Mouse (Mus musculus): Measurements from ENCODE around the gene Oprd1.
A peak's percentile ranks its signal among the peaks of the same experiment; 100 is the strongest.

The Oprd1 gene

GRCm38 (mm10) chr4:132144080-132144841, at the start of gene Oprd1:
Gene Oprd1 (minus strand): TSS chr4:132144486.
- DNase-seq = peak; percentile 18

DNA sequence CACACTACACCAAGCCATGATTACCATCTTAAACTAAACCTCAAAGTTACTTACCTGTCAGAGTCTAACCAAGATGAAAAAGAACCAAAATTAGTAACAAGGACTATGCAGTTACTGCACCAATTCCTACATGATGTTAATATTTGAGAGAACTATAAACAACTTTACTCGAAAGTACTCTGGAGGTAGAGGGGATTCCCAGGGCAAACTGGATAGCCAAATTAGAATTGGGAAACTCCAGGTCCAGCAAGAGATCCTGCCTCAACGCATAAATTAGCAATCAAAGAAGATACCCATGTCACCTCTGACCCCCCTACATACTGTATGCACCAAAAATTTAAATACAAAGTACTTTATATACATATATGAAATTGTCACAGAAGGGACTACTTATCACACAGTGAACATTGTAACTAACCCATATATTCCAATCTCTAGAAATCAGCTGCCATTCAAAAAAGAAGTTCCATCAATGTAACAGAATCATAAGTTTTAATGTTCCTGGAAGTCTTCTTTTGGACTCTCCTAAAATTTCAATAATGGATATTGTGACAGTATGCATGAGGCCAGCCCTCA, 43.6 kb upstream of the Oprd1 start:
- DNase-seq = no peak

GRCm38 (mm10) chr4:132183162-132183561, 38.9 kb upstream of the Oprd1 start:
- DNase-seq = no peak

DNA sequence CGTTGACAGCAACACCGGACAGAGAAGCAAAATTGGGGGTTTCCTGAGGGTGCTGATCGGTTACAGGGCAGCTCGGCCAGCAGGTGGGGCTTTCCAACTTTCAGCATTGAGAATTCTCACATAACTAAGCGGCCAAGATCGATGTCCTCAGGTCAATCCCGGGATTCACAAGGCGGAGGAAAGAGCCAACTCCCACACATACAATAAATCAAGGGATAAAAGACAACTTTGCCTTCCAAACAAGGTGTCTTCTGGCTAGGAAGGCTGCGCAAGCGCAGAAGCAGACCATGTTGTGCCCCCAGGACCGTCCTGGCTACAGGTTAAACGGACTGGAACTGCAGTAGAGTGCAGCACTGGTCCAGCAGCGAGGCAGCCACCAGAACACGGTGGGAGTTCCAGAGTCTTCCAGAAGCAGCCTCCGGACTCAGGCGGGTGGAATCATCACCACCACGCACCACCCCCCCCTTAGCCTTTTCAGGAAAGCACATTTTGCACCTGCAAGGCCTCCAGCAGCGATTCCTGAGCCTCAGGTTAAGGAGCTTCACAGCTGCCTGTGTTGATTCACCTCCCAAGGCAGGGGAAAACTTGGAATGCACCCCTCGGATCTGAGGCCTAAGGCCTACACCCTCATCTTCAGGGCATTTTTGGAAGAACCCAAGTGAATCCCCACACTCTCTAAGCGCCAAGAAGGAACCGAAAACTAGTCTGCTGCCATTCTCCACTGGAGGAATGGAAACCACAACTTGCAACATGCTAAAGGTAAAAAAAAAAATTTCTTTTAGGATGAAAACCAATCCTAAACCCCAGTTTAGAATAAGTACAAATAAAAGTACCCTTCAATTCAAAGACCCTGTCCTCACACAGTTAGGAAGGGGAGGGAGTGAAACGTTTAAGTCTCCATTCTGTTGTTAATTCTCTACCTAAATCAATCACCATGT, 37.7 kb upstream of the Oprd1 start:
- no peak for DNase-seq

DNA sequence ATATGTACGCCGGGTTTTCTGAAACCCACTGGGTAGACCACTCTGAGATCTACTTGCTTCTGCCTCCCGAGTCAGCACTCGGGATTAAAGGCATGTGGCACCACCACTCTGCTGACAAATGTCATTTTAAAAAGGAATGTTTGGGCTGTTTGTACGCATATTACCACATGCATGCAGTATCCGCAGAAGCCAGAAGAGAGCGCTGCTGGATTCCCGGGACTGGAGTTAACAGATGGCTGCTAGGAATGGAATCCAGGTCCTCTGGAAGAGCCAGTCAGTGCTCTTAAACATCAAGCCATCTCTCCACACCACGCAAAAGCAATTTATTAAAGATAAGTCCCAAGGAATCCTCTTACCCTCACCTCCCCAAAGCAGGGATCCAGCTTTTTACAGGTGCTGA, 36.4 kb upstream of the Oprd1 start:
- peak; percentile 71 for DNase-seq

DNA sequence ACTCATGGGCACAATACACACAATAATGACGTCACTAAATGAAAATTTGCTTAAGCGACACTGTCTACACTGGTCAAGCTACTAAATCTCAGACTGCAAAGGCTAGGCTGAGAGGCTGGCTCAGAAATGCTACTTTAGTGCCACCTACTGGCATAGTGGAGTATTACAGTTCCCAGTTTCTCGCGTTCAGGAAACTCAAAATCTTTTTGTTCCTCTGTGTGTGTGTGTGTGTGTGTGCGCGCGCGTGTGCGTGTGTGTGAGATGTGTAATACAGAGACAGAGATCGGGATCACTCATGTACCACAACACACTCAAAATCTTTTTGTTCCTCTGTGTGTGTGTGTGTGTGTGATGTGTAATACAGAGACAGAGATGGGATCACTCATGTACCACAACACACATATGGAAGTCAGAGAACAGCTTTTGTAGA, 34.4 kb upstream of the Oprd1 start:
- DNase-seq = peak; percentile 66

DNA sequence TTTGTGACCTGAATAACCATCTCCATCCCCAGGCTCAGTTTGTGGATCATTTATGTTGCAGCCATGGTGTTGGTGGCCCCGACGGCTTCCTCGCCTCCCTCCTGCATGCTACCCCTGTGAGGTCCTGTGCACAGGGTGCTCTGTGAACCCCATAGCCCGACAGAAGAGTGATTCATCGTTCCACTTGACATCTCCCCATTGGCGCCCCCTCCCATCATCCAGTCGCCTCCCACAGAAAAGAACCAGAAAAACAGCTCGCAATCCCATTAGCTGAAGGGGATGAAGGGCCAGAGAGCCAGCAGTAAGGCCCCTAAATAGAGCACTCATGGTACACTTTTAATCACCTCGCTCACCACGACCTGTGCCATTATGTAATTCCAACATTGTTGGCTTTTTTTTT, 32.2 kb upstream of the Oprd1 start:
- DNase-seq = no peak

DNA sequence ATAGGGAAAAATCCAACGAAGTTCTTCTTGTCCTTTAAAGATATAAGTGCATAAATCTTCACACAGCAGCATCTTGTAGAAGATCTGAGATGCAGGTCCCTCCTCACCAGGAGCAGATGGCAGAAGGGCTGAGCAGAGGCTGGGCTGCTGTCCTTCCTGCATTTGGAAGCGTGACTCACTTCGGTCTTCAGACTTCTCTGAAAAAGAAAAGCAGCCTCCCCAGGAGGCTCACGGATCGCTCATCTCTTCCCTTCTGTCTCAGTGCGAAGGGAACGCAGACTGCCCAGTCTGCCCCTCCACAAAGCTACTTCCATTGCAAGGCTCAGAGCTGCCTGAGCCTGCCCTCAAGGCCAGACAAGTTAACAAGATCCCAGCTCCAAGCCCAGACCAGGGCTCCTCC, 26.6 kb upstream of the Oprd1 start:
- DNase-seq = no peak

DNA sequence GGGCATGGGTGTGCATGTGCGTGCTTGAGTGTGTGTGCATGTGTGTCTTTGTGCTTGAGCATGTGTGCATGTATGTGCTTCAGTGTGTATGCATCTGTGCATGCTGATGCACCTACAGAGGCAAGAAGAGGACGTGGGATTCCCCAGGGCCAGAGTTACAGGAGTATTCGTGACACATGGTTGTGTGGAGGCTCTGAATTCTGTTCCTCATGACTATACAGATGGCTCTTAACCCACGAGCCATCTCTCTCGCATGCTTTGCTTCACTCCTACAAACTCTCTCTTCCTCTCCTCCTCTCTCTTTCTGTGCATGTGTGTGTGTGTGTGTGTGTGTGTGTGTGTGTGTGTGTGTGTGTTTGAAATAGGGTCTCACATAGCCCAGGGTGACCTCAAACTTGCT, 25.5 kb upstream of the Oprd1 start:
- no peak for DNase-seq

DNA sequence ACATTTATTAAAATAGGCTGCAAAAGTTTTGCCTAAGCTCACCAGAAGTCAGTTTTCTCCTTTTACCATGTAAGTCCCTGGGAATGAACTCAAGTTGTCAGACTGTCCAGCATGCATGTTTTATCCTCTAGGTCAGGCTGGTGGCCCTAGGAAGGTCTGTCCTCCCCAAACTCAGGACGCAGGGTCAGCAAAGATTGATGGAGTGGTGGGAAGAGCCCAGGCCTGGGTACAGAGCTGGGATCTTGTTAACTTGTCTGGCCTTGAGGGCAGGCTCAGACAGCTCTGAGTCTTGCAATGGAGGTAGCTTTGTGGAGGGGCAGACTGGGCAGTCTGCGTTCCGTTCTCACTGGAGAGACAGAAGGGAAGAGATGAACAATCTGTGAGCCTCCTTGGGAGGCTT, 25.0 kb upstream of the Oprd1 start:
- no peak for DNase-seq

GRCm38 (mm10) chr4:132167436-132167835, 23.1 kb upstream of the Oprd1 start:
- DNase-seq = no peak

GRCm38 (mm10) chr4:132166350-132167290, 22.3 kb upstream of the Oprd1 start:
- no peak for DNase-seq

DNA sequence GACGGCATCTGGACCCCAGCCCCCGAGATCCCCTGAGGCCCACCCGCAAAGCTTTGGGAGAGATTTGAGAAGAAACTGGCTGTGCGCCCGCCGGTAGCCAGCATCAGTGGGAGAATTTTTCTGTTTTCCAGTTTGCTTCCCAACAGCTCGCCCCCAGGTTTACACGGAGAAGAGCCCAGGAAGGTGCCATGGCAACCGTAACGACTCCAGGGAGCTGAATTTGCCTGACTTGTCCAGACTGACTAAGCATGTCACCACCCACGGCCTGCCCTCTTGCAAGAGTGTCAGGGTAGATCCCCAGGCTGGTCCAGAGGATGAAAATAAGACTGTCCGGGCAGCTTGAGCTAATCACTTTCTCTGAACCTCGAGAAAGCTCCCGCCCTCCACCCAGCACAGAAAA, 21.4 kb upstream of the Oprd1 start:
- DNase-seq = no peak

DNA sequence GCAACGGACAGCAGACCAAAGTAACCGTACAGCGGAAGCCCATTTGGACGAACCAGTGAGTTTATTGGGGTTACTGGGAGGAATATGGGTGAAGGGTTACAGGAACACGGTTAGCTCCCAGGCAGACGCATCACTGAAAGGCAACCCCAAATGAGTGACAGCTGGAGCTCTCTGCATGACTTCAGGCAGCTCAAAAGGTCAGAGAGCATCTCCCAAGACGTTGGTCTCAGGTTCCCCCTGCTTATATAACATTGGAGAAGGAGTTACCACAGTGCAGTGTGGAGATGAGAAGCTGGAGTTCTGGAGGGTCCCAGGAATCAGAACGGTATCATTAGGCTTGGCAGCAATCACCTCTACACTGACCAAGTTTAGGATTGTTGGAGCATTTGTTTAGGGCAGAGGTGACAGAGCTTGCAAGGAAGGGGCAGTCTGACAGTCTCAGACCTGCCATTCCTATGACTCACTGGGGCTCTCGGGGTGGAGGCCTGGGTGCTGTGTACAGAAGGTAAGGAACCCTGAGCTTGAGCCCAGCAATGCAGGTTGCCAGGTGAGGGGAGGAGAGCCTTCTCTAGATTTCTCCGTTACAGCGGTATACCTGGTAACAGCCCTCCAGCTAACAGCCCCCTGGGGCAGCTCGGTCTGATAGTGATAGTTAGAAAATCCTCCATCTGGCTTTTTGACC, 12.8 kb upstream of the Oprd1 start:
- DNase-seq = no peak

DNA sequence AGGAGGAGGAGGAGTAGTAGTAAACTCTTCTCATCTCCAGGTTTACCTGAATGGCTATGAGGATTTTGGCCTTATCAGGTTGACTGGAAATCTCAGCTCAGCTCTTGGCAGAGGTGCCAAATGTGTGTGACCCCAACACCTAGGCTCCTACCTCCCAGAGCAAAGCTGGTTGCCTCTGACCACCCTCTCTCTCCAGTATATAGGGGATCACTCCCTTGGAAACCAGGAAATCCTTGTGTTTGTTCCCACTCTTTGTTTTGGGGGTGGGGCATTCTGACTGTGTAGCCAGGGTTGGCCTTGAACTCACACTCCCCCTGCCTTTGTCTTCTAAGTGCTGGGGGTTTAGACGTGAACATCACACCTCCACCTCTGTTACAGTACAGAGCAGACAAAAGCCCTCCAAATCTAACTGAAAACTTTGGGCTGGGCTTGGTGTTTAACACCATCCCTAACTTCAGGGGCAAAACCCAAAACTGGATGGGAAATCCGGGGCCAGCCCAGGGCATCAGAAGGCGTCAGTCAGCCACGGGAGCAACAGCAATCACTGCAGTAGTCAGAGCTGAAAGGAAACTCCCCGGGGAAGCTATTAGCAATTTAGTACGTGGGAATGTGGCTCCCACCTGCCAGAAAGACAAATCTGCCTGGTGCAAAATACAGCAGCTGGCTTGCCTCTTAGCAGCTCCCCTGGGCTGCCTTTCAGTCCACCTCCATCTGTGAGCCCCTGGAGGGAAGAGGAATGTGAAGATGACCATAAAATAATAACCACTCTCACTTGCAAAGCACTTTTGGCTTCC, 10.8 kb upstream of the Oprd1 start:
- no peak for DNase-seq

- DNase-seq = no peak
These were observed 7.4 kb upstream of the Oprd1 start for GRCm38 (mm10) chr4:132151673-132152072.

- no peak for DNase-seq
These were observed 1.9 kb upstream of the Oprd1 start for GRCm38 (mm10) chr4:132146201-132146600.

GRCm38 (mm10) chr4:132145092-132145491, 806 bp upstream of the Oprd1 start:
- DNase-seq = no peak

GRCm38 (mm10) chr4:132138640-132139039, 5.6 kb downstream of the Oprd1 start:
- DNase-seq = no peak

DNA sequence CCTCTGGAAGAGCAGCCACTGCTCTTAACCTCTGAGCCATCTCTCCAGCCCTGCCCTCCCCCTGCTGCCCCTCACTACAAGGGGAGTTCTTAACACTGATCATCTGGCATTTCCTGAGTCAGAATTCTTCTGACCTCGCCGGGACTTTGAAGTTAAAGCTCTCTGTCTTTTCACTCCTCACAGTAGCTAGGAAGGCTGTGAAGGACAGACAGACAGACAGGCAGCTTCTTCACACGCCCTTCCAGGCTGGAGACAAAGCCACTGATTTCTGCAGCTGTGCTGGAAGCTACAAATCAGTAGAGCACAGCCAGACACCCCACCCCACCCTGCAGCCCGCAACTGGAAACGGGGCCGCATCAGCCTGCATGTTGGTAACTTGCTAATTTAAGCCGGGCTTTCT, 7.3 kb downstream of the Oprd1 start:
- DNase-seq = no peak

DNA sequence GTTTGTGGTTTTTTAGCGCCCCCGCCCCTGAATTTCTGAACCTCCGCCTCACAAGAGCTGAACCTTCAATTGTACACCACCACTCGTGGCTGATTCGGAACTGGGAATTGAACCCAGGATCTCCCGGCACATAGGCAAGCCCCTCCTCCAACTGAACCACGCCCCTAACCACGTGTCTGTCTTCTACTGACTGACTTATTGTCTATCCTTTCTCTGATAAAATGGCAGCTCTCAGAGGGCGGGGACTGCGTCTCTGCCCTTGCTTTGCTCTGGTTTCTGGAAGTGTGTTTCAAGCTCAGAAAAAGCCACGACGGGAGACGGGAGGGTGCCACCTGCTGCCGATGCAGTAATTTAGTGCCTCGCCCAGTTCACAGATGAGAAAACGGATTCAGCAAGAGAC, 10.4 kb downstream of the Oprd1 start:
- no peak for DNase-seq
